Mouse (Mus musculus) MEL (cell line): Measurements from ENCODE around the gene Naa40. TPM values are rescaled to one million over a fixed set of nuclear protein-coding genes. Genes with fewer than 3 reads are reported as not detected.

Experiments used
- DNase-seq: peaks from one replicate; pipeline ENCODE4 v3.0.0; 2011; ENCODE audit warnings: low read depth, low spot score
- H3K27ac ChIP-seq: 2 replicates; pipeline ENCODE4 v1.5.1; 2012; ENCODE audit warnings: low read depth, mild to moderate bottlenecking, control low read depth, low read length, moderate library complexity; ENCODE audit not compliant: control insufficient read depth
- H3K27me3 ChIP-seq, 2 experiments: fragments of 150-350 bp in 1 of 2; sonication (generic) in 1 of 2; 2 replicates each; pipeline ENCODE4 v1.6.1; 2012; ENCODE audit warnings: low read length in 2 of 2, mild to moderate bottlenecking in 2 of 2, improper control_type of control experiment in 1 of 2, moderate library complexity in 1 of 2; ENCODE audit not compliant: insufficient read depth in 2 of 2, control insufficient read depth in 1 of 2
- H3K36me3 ChIP-seq, 2 experiments: 2 replicates each; pipeline ENCODE4 v1.6.1; 2012 to 2014; ENCODE audit warnings: low read length in 2 of 2, improper control_type of control experiment in 1 of 2, inconsistent platforms in 1 of 2, mild to moderate bottlenecking in 1 of 2; ENCODE audit not compliant: insufficient read depth in 2 of 2, control insufficient read depth in 1 of 2
- H3K4me1 ChIP-seq, 2 experiments: fragments of 150-350 bp in 1 of 2; sonication (generic) in 1 of 2; 2 replicates each; pipeline ENCODE4 v1.6.1; 2012; ENCODE audit warnings: low read length in 2 of 2, improper control_type of control experiment in 1 of 2, mild to moderate bottlenecking in 1 of 2; ENCODE audit not compliant: insufficient read depth in 2 of 2, control insufficient read depth in 1 of 2
- H3K4me3 ChIP-seq, 2 experiments: fragments of 150-350 bp in 1 of 2; sonication (generic) in 1 of 2; 2 replicates each; pipeline ENCODE4 v1.5.1; 2012; ENCODE audit warnings: low read depth in 2 of 2, low read length in 2 of 2, mild to moderate bottlenecking in 2 of 2, moderate library complexity in 2 of 2, control low read depth in 1 of 2, improper control_type of control experiment in 1 of 2; ENCODE audit not compliant: control insufficient read depth in 1 of 2, insufficient read depth in 1 of 2
- H3K79me2 ChIP-seq: 2 replicates; pipeline ENCODE4 v1.6.1; 2012; ENCODE audit warnings: mild to moderate bottlenecking, low read length, moderate library complexity; ENCODE audit not compliant: control insufficient read depth, poor library complexity, insufficient read depth
- H3K9ac ChIP-seq: 2 replicates; pipeline ENCODE4 v1.6.1; 2012; ENCODE audit warnings: low read depth, mild to moderate bottlenecking, control low read depth, low read length, moderate library complexity; ENCODE audit not compliant: control insufficient read depth, poor library complexity, severe bottlenecking
- H3K9me3 ChIP-seq: fragments of 150-350 bp; sonication (generic); replicated peaks from 2 replicates; pipeline ENCODE4 v1.6.1; 2012; ENCODE audit warnings: mild to moderate bottlenecking, low read length, improper control_type of control experiment, moderate library complexity; ENCODE audit not compliant: insufficient read depth
- BHLHE40 ChIP-seq: IDR thresholded peaks from 2 replicates; pipeline ENCODE4 v1.6.1; 2012; ENCODE audit warnings: low read depth, mild to moderate bottlenecking, inconsistent platforms, low read length, improper control_type of control experiment, borderline replicate concordance
- CHD1 ChIP-seq: IDR thresholded peaks from 2 replicates; pipeline ENCODE4 v1.6.1; 2012; ENCODE audit warnings: low read depth, mild to moderate bottlenecking, inconsistent platforms, low read length, improper control_type of control experiment
- CHD2 ChIP-seq: IDR thresholded peaks from 2 replicates; pipeline ENCODE4 v1.6.1; 2011; ENCODE audit warnings: low read length, improper control_type of control experiment
- CTCF ChIP-seq, 3 experiments: IDR thresholded peaks in 2 of 3; conservative IDR thresholded peaks in 1 of 3; 2 replicates each; pipeline ENCODE4 v1.5.1; 2011 to 2012; ENCODE audit warnings: low read length in 3 of 3, low read depth in 2 of 3, mild to moderate bottlenecking in 2 of 3, improper control_type of control experiment in 1 of 3, inconsistent platforms in 1 of 3, mixed read lengths in 1 of 3, moderate library complexity in 1 of 3; ENCODE audit not compliant: control insufficient read depth in 1 of 3, insufficient read depth in 1 of 3, poor library complexity in 1 of 3, severe bottlenecking in 1 of 3
- ETS1 ChIP-seq: IDR thresholded peaks from 2 replicates; pipeline ENCODE4 v1.6.1; 2012; ENCODE audit warnings: low read depth, mild to moderate bottlenecking, inconsistent platforms, low read length, improper control_type of control experiment, moderate library complexity
- GABPA ChIP-seq: IDR thresholded peaks from 2 replicates; pipeline ENCODE4 v1.6.1; 2012; ENCODE audit warnings: low read depth, mild to moderate bottlenecking, inconsistent platforms, low read length, improper control_type of control experiment, moderate library complexity
- JUND ChIP-seq: IDR thresholded peaks from 2 replicates; pipeline ENCODE4 v1.6.1; 2011; ENCODE audit warnings: low read depth, mild to moderate bottlenecking, improper control_type of control experiment, low read length
- KAT2A ChIP-seq: conservative IDR thresholded peaks from 2 replicates; pipeline ENCODE4 v1.6.1; 2012; ENCODE audit warnings: low read depth, low read length, improper control_type of control experiment, inconsistent platforms
- MAZ ChIP-seq: IDR thresholded peaks from 2 replicates; pipeline ENCODE4 v1.6.1; 2012; ENCODE audit warnings: low read depth, mild to moderate bottlenecking, inconsistent platforms, low read length, improper control_type of control experiment
- MYC ChIP-seq: IDR thresholded peaks from 2 replicates; pipeline ENCODE4 v1.6.1; 2011; ENCODE audit warnings: low read depth, mild to moderate bottlenecking, low read length, improper control_type of control experiment, moderate library complexity
- NELFE ChIP-seq: IDR thresholded peaks from 2 replicates; pipeline ENCODE4 v1.6.1; 2011; ENCODE audit warnings: low read depth, low read length, improper control_type of control experiment
- NRF1 ChIP-seq: IDR thresholded peaks from 2 replicates; pipeline ENCODE4 v1.6.1; 2014; ENCODE audit warnings: low read depth, mild to moderate bottlenecking, inconsistent platforms, low read length, improper control_type of control experiment, moderate library complexity; ENCODE audit not compliant: poor library complexity, insufficient read depth, severe bottlenecking
- POLR2A ChIP-seq, 2 experiments: IDR thresholded peaks; 2 replicates each; pipeline ENCODE4 v1.6.1; 2011 to 2012; ENCODE audit warnings: low read length in 2 of 2, mild to moderate bottlenecking in 2 of 2, control low read depth in 1 of 2, improper control_type of control experiment in 1 of 2, low read depth in 1 of 2, moderate library complexity in 1 of 2; ENCODE audit not compliant: control insufficient read depth in 1 of 2, insufficient read depth in 1 of 2, poor library complexity in 1 of 2
- POLR2AphosphoS2 ChIP-seq: IDR thresholded peaks from 2 replicates; pipeline ENCODE4 v1.6.1; 2011; ENCODE audit warnings: low read length, improper control_type of control experiment
- POLR2AphosphoS5 ChIP-seq: IDR thresholded peaks from 2 replicates; pipeline ENCODE4 v1.6.1; 2012; ENCODE audit warnings: low read depth, borderline replicate concordance, mild to moderate bottlenecking, inconsistent platforms, low read length, moderate library complexity, mixed read lengths
- RAD21 ChIP-seq: IDR thresholded peaks from 2 replicates; pipeline ENCODE4 v1.6.1; 2011; ENCODE audit warnings: mild to moderate bottlenecking, low read depth, low read length, improper control_type of control experiment
- RCOR1 ChIP-seq: IDR thresholded peaks from 2 replicates; pipeline ENCODE4 v1.6.1; 2012; ENCODE audit warnings: low read depth, mild to moderate bottlenecking, inconsistent platforms, low read length, improper control_type of control experiment
- SMC3 ChIP-seq: IDR thresholded peaks from 2 replicates; pipeline ENCODE4 v1.6.1; 2011; ENCODE audit warnings: low read depth, low read length, improper control_type of control experiment
- TBP ChIP-seq: IDR thresholded peaks from 2 replicates; pipeline ENCODE4 v1.8.0; 2011; ENCODE audit warnings: low read depth, low read length, improper control_type of control experiment
- TCF12 ChIP-seq: IDR thresholded peaks from 2 replicates; pipeline ENCODE4 v1.6.1; 2014; ENCODE audit warnings: low read depth, mild to moderate bottlenecking, inconsistent platforms, low read length, improper control_type of control experiment, moderate library complexity
- UBTF ChIP-seq: IDR thresholded peaks from 2 replicates; pipeline ENCODE4 v1.6.1; 2012; ENCODE audit warnings: low read depth, mild to moderate bottlenecking, inconsistent platforms, low read length, improper control_type of control experiment, moderate library complexity, borderline replicate concordance; ENCODE audit not compliant: insufficient read depth
- USF1 ChIP-seq: IDR thresholded peaks from 2 replicates; pipeline ENCODE4 v1.6.1; 2014; ENCODE audit warnings: low read depth, mild to moderate bottlenecking, inconsistent platforms, low read length, improper control_type of control experiment, moderate library complexity
- ZMIZ1 ChIP-seq: IDR thresholded peaks from 2 replicates; pipeline ENCODE4 v1.6.1; 2012; ENCODE audit warnings: low read depth, mild to moderate bottlenecking, inconsistent platforms, low read length, improper control_type of control experiment, moderate library complexity
- polyA plus RNA-seq, 2 experiments: library from polyadenylated mRNA; stranded (reverse) in 1 of 2; unstranded in 1 of 2; fragments of >175 nt in 1 of 2; fragments of >200 nt in 1 of 2; gene quantifications; 2 replicates each; pipeline versions ENCODE4 v1.2.1 to v1.2.4; 2012; ENCODE audit warnings: low replicate concordance in 2 of 2, low read depth in 1 of 2; ENCODE audit not compliant: insufficient read length in 2 of 2, insufficient read depth in 1 of 2, missing spikeins in 1 of 2
- total RNA-seq: library from RNA; depleted of rRNA; stranded (reverse); fragments of 300-350 nt; gene quantifications from 2 replicates; pipeline ENCODE4 v1.2.3, GENCODE M21; 2012

Naa40 gene
- total and polyA plus RNA-seq, 3 experiments: 46.8 to 75.7 TPM; not detected in 1

DNA sequence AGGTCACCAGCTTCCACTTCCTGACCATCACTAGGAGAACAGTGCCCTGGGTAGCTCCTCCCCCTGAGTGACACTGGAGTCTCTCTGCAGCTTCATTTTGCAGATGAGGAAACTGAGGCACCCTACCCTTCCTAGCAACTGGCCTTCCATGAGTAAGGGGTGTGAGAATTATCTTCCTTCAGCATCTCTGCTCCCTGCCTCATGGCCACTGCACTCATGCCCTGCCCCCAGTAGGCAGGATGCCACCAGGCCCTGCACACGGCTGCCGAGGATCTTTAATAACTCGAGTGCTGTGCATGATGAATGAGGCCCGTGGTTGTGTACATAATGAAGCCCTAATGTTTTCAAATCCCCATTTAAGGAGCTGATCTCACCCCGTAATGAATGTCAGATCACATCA, 50.0 kb downstream of the Naa40 start:
- H3K4me1 ChIP-seq: no peaks in the 10 kb centered on the region
- H3K79me2 ChIP-seq: no peaks in the 10 kb centered on the region
- no peaks in the 10 kb centered on the region for H3K27me3 ChIP-seq
- no peak overlapping the region for H3K4me3 ChIP-seq
- DNase-seq: no peak
- no peak overlapping the region for H3K27ac ChIP-seq
- TF ChIP-seq NRF1 (no peak), MYC (no peak), POLR2AphosphoS5 (no peak), POLR2A (IDR thresholded peaks at IDR 0.05; ENCODE audit: control insufficient read depth in 1 of 2, insufficient read depth in 1 of 2, low read depth in 1 of 2, low read length in 2 of 2, poor library complexity in 1 of 2) (no peak), GABPA (no peak), CHD1 (no peak), POLR2AphosphoS2 (no peak), CTCF (IDR thresholded peaks at IDR 0.05 in 2 of 3, conservative IDR thresholded peaks at IDR 0.05 in 1 of 3; ENCODE audit: control insufficient read depth in 1 of 3, insufficient read depth in 1 of 3, low read depth in 2 of 3, low read length in 3 of 3, poor library complexity in 1 of 3, severe bottlenecking in 1 of 3) (no peak), JUND (no peak), CHD2 (no peak), NELFE (no peak), SMC3 (no peak), TCF12 (no peak), KAT2A (no peak)
- TF ChIP-seq, all 39 proteins: peak for 0
- no peak overlapping the region for H3K9ac ChIP-seq
- H3K36me3 ChIP-seq: no peaks in the 10 kb centered on the region
- no peaks in the 10 kb centered on the region for H3K9me3 ChIP-seq

DNA sequence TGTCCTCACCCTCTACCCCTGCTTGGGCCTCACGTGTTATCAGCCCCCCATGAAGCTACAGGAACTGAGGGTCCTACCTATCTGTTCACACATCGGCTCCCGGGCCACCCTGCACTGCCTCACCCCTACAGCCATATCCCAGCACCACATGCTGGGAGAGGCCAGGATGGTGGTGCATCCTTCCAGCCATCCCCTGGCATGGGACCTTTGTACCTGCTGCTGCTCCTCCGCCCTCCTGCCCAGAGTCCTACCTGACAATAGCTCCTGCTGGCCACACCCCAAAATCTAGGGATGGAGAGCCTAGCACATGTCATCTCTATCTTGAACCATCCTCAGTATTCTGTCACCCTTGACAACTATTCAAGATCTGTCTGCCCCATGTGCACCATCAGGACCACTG, 52.0 kb downstream of the Naa40 start:
- no peak overlapping the region for H3K27ac ChIP-seq
- no peaks in the 10 kb centered on the region for H3K27me3 ChIP-seq
- no peaks in the 10 kb centered on the region for H3K79me2 ChIP-seq
- no peak for TF ChIP-seq GABPA
- no peak for TF ChIP-seq CHD1
- TF ChIP-seq RCOR1: no peak
- TF ChIP-seq CTCF (IDR thresholded peaks at IDR 0.05 in 2 of 3, conservative IDR thresholded peaks at IDR 0.05 in 1 of 3; ENCODE audit: control insufficient read depth in 1 of 3, insufficient read depth in 1 of 3, low read depth in 2 of 3, low read length in 3 of 3, poor library complexity in 1 of 3, severe bottlenecking in 1 of 3): no peak
- TF ChIP-seq ZMIZ1: no peak
- TF ChIP-seq UBTF: no peak
- TF ChIP-seq TBP: no peak
- no peak for TF ChIP-seq USF1
- TF ChIP-seq BHLHE40: no peak
- TF ChIP-seq MYC: no peak
- TF ChIP-seq ETS1: no peak
- TF ChIP-seq RAD21: no peak
- TF ChIP-seq CHD2: no peak
- no peak for TF ChIP-seq KAT2A
- TF ChIP-seq MAZ: no peak
- TF ChIP-seq, all 39 proteins: peak for 0
- H3K36me3 ChIP-seq: no peaks in the 10 kb centered on the region
- DNase-seq: no peak
- H3K9ac ChIP-seq: no peak overlapping the region
- H3K4me1 ChIP-seq: no peaks in the 10 kb centered on the region
- H3K9me3 ChIP-seq: no peaks in the 10 kb centered on the region
- no peak overlapping the region for H3K4me3 ChIP-seq
